Mouse (Mus musculus): ENCODE data around the gene Qpctl. TPM values are rescaled to one million over a fixed set of nuclear protein-coding genes. Genes with fewer than 3 reads are reported as not detected.

Qpctl gene
- total RNA-seq, 2 experiments from 2014 or later: 3.1 to 4.2 TPM

GRCm38 (mm10) chr7:19094826-19095750, 54.0 kb downstream of the Qpctl start:
- peak; percentile 61 for DNase-seq
- intact Hi-C loops (cut with DNase I; ENCODE audit: low total_unique reads): no loop called here

- intact Hi-C loops (cut with DNase I; ENCODE audit: low total_unique reads): no loop called here
- DNase-seq: peak; percentile 69
Observed at GRCm38 (mm10) chr7:19094471-19094825, 54.6 kb downstream of the Qpctl start, which contains the start of gene Six5. Gene Six5 (plus strand): TSS chr7:19094594.

GRCm38 (mm10) chr7:19093537-19094385, 55.3 kb downstream of the Qpctl start:
- peak; percentile 96 for DNase-seq
- intact Hi-C loops (cut with DNase I; ENCODE audit: low total_unique reads): loop anchor here (2.0 kb wide), 1 partner anchor 25 kb away; no protein-coding TSS in a partner anchor

- intact Hi-C loops (cut with DNase I; ENCODE audit: low total_unique reads): loop anchor here (2.0 kb wide), 1 partner anchor 24 kb away; no protein-coding TSS in a partner anchor
- peak; percentile 88 for DNase-seq
Observed at GRCm38 (mm10) chr7:19093174-19093521, 55.9 kb downstream of the Qpctl start.

- DNase-seq: peak; percentile 64
- intact Hi-C loops (cut with DNase I; ENCODE audit: low total_unique reads): loop anchor here (2.0 kb wide), 1 partner anchor 24 kb away; no protein-coding TSS in a partner anchor
Observed at GRCm38 (mm10) chr7:19092381-19093173, 56.5 kb downstream of the Qpctl start.

- intact Hi-C loops (cut with DNase I; ENCODE audit: low total_unique reads): loop anchor here (2.0 kb wide), 1 partner anchor 23 kb away; no protein-coding TSS in a partner anchor
- DNase-seq: peak; percentile 12
Observed at GRCm38 (mm10) chr7:19091913-19092312, 57.2 kb downstream of the Qpctl start.

Small RNAs within 50 kb of the gene (microRNA-seq; reads per million reads assigned to microRNA genes)
- gene Mir330: 85.2 to 130 reads per million in 2 experiments

Other genes starting within 250 kb of the Qpctl start
- 1 to 10 TPM; 5.1 TPM for gene Ccdc61, start 238.9 kb downstream of the Qpctl start, total RNA-seq (2021)
- 1 to 10 TPM; 2.6 to 3.3 TPM for gene Nova2, start 223.4 kb downstream of the Qpctl start, total RNA-seq (2021)
- gene Nanos2, start 161.9 kb downstream of the Qpctl start, total RNA-seq (2021): not detected
- 1 to 10 TPM; 2.2 to 3.7 TPM for gene Mypop, start 158.0 kb downstream of the Qpctl start, total RNA-seq (2021)
- gene Irf2bp1, start 145.2 kb downstream of the Qpctl start, total RNA-seq (2021): 10 to 100 TPM; 14.9 to 18.6 TPM
- gene Foxa3, start 125.8 kb downstream of the Qpctl start, total RNA-seq (2021): not detected
- 10 to 100 TPM; 38.2 to 41.1 TPM for gene Sympk, start 124.9 kb downstream of the Qpctl start, total RNA-seq (2021)
- not detected for gene Rsph6a, start 94.6 kb downstream of the Qpctl start, total RNA-seq (2021)
- gene Dmwd, start 73.1 kb downstream of the Qpctl start, total RNA-seq (2021): 10 to 100 TPM; 22.1 to 25.5 TPM
- 100 to 1,000 TPM; 241 to 257 TPM for gene Dmpk, start 65.4 kb downstream of the Qpctl start, total RNA-seq (2021)
- gene Six5, start 54.7 kb downstream of the Qpctl start, total RNA-seq (2021): 1 to 10 TPM; 3.1 to 3.8 TPM
- not detected for gene Gm4969, start 30.9 kb downstream of the Qpctl start, total RNA-seq (2021)
- gene Fbxo46, start 29.4 kb downstream of the Qpctl start, total RNA-seq (2021): 1 to 10 TPM; 3.2 TPM
- 10 to 100 TPM; 62.3 to 66.5 TPM for gene Snrpd2, start 431 bp upstream of the Qpctl start, total RNA-seq (2021)
- gene Gipr, start 16.8 kb upstream of the Qpctl start, total RNA-seq (2021): under 1 TPM in 1 of 2 experiments, not detected in 1; 0.09 TPM
- gene Eml2, start 27.1 kb upstream of the Qpctl start, total RNA-seq (2021): 10 to 100 TPM; 12.1 to 14.2 TPM
- gene Gpr4, start 63.2 kb upstream of the Qpctl start, total RNA-seq (2021): 1 to 10 TPM; 2.9 to 4.3 TPM
- 10 to 100 TPM; 35.1 to 43.0 TPM for gene Opa3, start 79.0 kb upstream of the Qpctl start, total RNA-seq (2021)
- 10 to 100 TPM; 31.0 to 35.1 TPM for gene Vasp, start 122.5 kb upstream of the Qpctl start, total RNA-seq (2021)
- gene Ppm1n, start 130.8 kb upstream of the Qpctl start, total RNA-seq (2021): not detected
- 100 to 1,000 TPM; 800 to 833 TPM for gene Rtn2, start 133.3 kb upstream of the Qpctl start, total RNA-seq (2021)
- gene Fosb, start 160.8 kb upstream of the Qpctl start, total RNA-seq (2021): under 1 TPM; 0.69 to 0.90 TPM
- 10 to 100 TPM; 26.7 to 28.7 TPM for gene Ercc1, start 195.5 kb upstream of the Qpctl start, total RNA-seq (2021)
- gene Cd3eap, start 210.2 kb upstream of the Qpctl start, total RNA-seq (2021): 1 to 10 TPM; 7.4 to 8.2 TPM
- 1 to 10 TPM; 1.7 to 2.9 TPM for gene Ppp1r13l, start 210.5 kb upstream of the Qpctl start, total RNA-seq (2021)
- gene Ercc2, start 232.7 kb upstream of the Qpctl start, total RNA-seq (2021): 1 to 10 TPM; 6.1 to 7.8 TPM

Data from gastrocnemius, postnatal 14 days (tissue).